In the genomic region with DNA sequence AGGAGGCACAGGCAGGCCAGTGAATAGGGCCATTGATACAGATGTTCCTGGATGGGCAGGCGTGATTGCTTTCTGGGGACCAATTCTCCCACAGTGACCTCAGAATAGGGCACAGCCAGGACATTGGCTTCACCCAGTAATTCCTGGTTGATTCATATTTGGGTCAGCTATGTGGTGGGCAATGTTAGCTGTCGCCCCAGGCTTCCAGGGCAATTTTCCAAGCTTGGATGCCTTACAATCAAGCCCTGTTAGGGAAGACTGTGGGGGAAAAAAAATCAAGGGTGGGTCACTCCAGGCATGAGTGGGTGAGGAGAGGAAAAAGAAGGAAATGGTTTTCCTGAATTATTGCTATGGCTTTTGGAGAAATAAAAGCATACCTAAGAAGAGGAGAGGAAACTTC, we compare ENCODE assay signal across 22 mouse cellular contexts.
A peak's percentile ranks its signal among the peaks of the same experiment; 100 is the strongest.
DNase-seq lines count a peak whose midpoint lies in the region; ATAC-seq lines count a peak whose summit lies in the region.
"Had no signal": no experiment of that assay in that cellular context is flagged by ENCODE, and none has a peak within 500 bp of the region (broad histone marks: within the 10 kb centered on the region; RNA-seq: fewer than 3 reads in every experiment).

No protein-coding gene starts in this region.

- no peak overlapping the region for H3K9ac ChIP-seq in hindbrain, embryonic 14.5 days
- H3K9ac ChIP-seq: embryonic facial prominence, embryonic 12.5 days; forebrain, embryonic 13.5 days; hindbrain, embryonic 13.5 days had no signal

- no peaks in the 10 kb centered on the region for H3K36me3 ChIP-seq in hindbrain, embryonic 14.5 days (replicated peaks; ENCODE audit: control insufficient read depth, insufficient read depth)
- no peaks in the 10 kb centered on the region for H3K36me3 ChIP-seq in hindbrain, embryonic 10.5 days
- H3K36me3 ChIP-seq: embryonic facial prominence, embryonic 12.5 days; forebrain, embryonic 10.5 days; hindbrain, embryonic 13.5 days had no signal

- WGBS in hindbrain, embryonic 14.5 days, result 76% methylated on average over 2 of the region's 2 CpGs
- 77% methylated on average over 2 of the region's 2 CpGs for WGBS in hindbrain, embryonic 10.5 days

- no peaks in the 10 kb centered on the region for H3K9me3 ChIP-seq in hindbrain, embryonic 14.5 days (ENCODE audit: control insufficient read depth, low read length)
- no peaks in the 10 kb centered on the region for H3K9me3 ChIP-seq in hindbrain, embryonic 10.5 days
- H3K9me3 ChIP-seq: embryonic facial prominence, embryonic 12.5 days; forebrain, embryonic 10.5 days; forebrain, embryonic 13.5 days; hindbrain, embryonic 13.5 days had no signal

- no peak overlapping the region for H3K27ac ChIP-seq in hindbrain, embryonic 14.5 days
- no peak overlapping the region for H3K27ac ChIP-seq in hindbrain, embryonic 10.5 days
- H3K27ac ChIP-seq: embryonic facial prominence, embryonic 12.5 days; forebrain, embryonic 10.5 days; forebrain, embryonic 13.5 days; hindbrain, embryonic 13.5 days; hindbrain, postnatal 0 days had no signal

- H3K4me1 ChIP-seq in hindbrain, embryonic 14.5 days (replicated peaks; ENCODE audit: control insufficient read depth, insufficient read depth, low read length), result no peaks in the 10 kb centered on the region
- H3K4me1 ChIP-seq in hindbrain, embryonic 10.5 days (replicated peaks), result no peaks in the 10 kb centered on the region
- H3K4me1 ChIP-seq: embryonic facial prominence, embryonic 12.5 days; forebrain, embryonic 10.5 days; forebrain, embryonic 13.5 days; hindbrain, embryonic 13.5 days had no signal

- peak; percentile 17 for DNase-seq in hindbrain, embryonic 14.5 days (ENCODE audit: low spot score)
- DNase-seq in hindbrain, embryonic 10.5 days (ENCODE audit: low spot score), result no peak
- peak; percentile 6 for DNase-seq in retina, postnatal 1 day
- no peak for DNase-seq in retina, embryonic 14.5 days (ENCODE audit: low spot score)
- peak; percentile 32 for DNase-seq in NIH3T3 (ENCODE audit: low read depth)
- DNase-seq in layer of hippocampus, postnatal 25 days (ENCODE audit: extremely low spot score in 1 of 2, low spot score in 1 of 2), result no peak
- no peak for DNase-seq in heart, adult 11 months
- DNase-seq: adrenal gland, adult 2 months; adrenal gland, postnatal 14 days; cerebellum, adult 11 months; cerebellum, adult 8-10 months; gastrocnemius, postnatal 10 days; gastrocnemius, postnatal 36 days had no signal

- no peak overlapping the region for H3K4me3 ChIP-seq in hindbrain, embryonic 14.5 days (replicated peaks; ENCODE audit: low read length)
- H3K4me3 ChIP-seq in hindbrain, embryonic 10.5 days, result no peak overlapping the region
- H3K4me3 ChIP-seq: embryonic facial prominence, embryonic 12.5 days; forebrain, embryonic 10.5 days; forebrain, embryonic 13.5 days; hindbrain, embryonic 13.5 days had no signal

- no peak overlapping the region for H3K4me2 ChIP-seq in hindbrain, embryonic 14.5 days (replicated peaks)
- H3K4me2 ChIP-seq: embryonic facial prominence, embryonic 12.5 days; forebrain, embryonic 13.5 days; heart, embryonic 11.5 days; hindbrain, embryonic 13.5 days had no signal

- ATAC-seq in hindbrain, embryonic 14.5 days (ENCODE audit: low FRiP score), result no peak
- ATAC-seq: forebrain, embryonic 13.5 days; forebrain, embryonic 16.5 days; hindbrain, postnatal 0 days; inflammation-experienced regulatory T-cells, adult 6 months; intestine, postnatal 0 days had no signal

- H3K27me3 ChIP-seq in hindbrain, embryonic 14.5 days (ENCODE audit: control insufficient read depth, insufficient read depth, low read length), result no peaks in the 10 kb centered on the region
- no peaks in the 10 kb centered on the region for H3K27me3 ChIP-seq in hindbrain, embryonic 10.5 days (ENCODE audit: insufficient read depth, poor library complexity, severe bottlenecking)
- H3K27me3 ChIP-seq: embryonic facial prominence, embryonic 12.5 days; forebrain, embryonic 13.5 days; hindbrain, embryonic 13.5 days had no signal

Comparison
In these comparisons a context has a peak if more than half of its experiments do, and no peak if none do; other contexts are left out.
1. DNase-seq: peak in hindbrain, embryonic 14.5 days (single experiment), retina, postnatal 1 day (single experiment) and NIH3T3 (single experiment); none in hindbrain, embryonic 10.5 days (single experiment), retina, embryonic 14.5 days (single experiment), layer of hippocampus, postnatal 25 days (0 of 2) and heart, adult 11 months (single experiment).